Mouse (Mus musculus) retina, adult 2 months (tissue): ENCODE data around the gene Cdc20.

Experiments
- DNase-seq: peaks from one replicate; pipeline ENCODE4 v3.0.0-alpha.2; 2012; ENCODE audit warnings: low read depth, low spot score

The Cdc20 gene

DNA sequence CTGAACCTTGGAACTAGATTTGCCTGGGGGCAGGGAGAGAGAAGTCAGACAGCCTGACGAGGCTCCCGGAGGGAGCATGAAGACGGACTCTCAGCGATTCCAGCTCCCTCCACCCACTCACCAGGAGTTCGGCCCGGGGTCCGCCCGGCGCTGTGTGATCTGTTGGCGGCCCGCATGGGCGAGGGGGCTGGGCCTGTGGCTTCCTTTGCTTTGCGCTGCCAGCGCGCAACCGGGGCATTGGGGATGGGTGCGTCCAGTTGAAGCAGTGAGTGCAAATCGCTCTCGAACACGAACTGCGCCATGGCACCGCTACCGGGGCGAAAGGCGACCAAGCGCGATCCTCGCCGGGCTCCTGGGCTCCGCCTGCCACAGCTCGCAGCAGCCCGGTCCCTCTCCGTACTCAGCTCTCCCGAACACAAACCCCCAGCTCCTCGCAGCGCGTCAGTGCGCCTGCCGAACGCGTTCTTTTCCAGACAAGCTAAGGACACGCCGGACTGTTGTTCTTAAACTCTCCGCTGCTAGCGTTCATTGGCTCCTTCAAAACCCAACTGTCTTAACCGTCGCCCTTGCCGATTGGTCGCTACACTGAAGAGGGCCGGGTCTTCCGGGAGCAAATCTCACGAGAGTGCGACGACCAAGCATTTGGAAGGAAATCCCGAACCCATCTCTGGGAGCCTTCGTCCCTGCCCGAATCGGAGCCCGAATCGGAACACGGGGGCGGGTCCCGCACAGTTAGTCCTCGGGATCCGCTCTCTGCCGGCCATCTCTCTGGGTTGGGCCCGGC lies at the start of gene Cdc20:
Gene Cdc20 (minus strand): TSS at position 533 of the 784 bp plus-strand sequence.
- peak; percentile 59 for DNase-seq

DNA sequence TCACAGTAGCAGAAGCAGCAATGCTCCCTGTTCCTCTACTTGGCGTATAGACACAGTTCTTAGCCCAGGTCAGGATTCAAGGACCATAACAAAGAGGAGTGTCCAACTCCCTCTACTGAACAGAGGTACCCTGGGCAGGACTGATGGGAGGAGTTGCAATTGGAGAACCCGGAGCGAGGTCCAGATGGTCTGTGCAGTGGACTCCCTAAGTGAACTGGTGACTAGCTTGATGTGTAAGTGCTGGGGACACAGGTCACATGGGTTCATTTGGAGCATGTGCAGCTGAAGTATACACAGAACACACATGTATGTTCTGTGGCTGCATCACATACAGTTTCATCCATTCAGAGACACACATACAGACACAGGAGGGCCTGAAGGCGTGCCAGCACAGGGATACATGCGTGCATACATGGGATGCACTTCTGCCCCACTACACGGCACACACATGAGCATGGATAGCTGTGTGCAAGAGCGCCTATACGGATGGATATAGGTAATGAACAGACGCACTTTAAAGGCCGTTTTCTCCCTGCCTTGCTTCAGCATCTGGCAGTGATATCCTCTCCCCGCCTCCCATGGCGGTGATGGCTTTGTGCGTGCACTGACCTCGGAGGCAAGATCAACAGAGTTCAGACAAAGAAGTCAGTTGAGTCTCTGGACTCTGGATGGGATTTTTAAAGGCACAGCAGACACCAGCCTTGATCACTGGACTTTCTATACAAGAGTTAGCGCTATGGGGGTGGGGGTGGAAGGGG lies 39.8 kb upstream of the Cdc20 start:
- no peak for DNase-seq

DNA sequence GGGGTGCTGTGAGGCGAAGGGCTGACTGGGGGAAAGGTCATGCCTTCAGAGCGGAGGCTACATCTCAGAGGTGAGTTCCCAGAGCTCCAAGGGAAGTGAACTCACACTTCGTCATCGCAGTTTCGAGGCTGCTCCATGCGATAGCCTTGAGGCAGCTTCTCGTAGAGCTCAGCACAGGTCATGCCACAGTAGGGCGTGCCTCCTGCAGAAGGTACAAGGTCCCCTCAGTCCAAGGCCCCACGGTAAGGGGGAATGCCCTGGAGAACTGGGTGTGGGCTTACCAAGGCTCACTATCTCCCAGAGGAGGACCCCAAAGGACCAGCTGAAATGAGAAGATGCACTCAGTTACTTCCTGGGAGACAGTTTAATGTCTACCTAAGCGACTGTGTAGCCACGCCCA lies 35.5 kb upstream of the Cdc20 start:
- no peak for DNase-seq

DNA sequence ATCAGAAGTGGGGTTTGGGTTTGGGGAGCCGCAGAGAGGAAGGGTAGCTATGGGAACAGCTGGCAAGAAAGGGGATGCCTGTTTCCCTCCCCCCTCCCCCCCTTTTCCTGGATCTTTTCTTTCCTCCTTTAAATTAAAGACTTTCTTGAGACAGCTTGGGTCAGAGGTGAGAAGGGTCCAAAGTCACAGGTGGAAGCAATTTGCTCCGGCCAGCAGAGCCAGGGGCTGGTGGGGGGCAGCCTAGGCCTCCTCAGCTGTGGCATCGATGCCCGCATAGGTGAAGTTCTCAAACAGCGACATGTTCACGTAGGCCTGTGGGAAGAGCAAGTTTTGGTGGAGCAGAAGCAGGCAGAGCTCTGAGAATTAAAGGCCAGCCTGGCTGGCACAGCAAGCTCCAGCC lies 34.1 kb upstream of the Cdc20 start:
- DNase-seq: no peak

DNA sequence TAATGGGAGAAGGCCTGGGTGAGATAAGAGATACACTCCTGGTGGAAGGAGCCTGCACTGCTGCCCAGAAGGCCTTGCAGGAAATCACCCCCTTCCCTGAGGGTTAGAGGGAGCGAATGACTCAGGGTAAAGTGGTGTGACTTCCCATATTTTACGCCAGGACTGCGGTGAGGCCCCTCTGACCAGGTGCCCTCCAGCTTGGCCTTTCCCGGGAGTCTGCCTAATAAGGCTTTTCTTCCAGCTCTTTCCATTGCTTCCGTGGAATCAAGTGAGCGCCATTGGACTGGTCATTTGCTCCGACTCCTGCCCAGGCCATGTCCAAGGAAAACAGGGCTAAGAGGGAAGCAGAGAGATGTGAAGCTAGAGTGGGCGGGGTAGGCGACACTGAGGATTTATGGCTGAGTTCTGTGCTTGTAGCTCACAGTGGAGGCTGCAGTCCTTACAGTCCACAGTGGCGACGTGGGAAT lies 28.6 kb upstream of the Cdc20 start:
- DNase-seq: no peak

DNA sequence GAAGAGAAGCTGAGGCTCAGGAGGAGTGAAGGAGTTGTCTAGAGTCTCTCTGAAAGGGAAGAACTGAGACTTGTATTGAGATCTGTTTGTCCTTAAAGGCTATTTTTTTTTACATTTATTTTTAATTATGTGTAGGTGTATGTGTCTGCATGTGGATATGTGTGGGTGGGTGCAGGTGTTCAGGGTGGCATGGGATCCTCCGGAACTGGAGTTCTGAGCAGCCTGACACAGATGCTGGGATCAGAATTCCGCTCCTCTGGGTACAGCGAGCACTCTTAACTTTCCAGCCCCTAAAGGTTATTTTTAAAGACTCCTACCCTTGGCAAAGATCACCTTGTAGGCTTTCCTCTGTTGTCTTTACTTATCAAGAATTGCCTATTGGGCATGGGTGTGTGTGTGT lies 27.8 kb upstream of the Cdc20 start:
- no peak for DNase-seq

DNA sequence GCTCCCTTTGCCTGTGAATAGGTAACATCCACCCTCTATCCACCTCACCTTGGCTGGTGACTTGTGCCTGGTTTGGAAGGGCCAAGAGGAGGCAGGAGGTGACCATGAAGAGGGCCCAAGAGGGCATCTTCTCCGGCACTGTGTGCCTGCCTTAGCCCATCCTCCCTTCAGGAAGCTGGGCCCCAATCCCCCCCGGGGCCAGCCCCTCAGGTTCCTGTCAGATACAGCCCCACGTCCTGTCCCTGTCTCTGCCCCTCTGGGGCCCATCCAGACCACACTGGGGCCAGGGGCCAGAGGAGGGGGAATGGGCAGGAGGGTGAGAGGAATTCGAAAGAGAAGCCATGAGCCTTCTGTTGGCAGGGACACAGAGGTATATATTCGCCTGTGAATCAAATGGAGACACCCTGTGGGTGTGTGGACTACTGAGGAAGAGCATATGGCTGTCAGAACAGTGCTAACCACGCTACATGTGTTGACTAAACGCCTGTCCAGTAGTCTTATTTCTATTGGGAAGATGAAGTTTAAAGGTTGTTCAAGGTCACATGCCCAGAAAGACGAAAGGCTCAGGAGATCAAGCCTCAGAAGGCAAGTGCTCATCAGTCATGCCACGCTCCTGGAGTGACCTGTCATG lies 20.3 kb upstream of the Cdc20 start, which contains the start of gene Mpl:
Gene Mpl (minus strand): TSS at position 169 of the 631 bp plus-strand sequence.
- no peak for DNase-seq

DNA sequence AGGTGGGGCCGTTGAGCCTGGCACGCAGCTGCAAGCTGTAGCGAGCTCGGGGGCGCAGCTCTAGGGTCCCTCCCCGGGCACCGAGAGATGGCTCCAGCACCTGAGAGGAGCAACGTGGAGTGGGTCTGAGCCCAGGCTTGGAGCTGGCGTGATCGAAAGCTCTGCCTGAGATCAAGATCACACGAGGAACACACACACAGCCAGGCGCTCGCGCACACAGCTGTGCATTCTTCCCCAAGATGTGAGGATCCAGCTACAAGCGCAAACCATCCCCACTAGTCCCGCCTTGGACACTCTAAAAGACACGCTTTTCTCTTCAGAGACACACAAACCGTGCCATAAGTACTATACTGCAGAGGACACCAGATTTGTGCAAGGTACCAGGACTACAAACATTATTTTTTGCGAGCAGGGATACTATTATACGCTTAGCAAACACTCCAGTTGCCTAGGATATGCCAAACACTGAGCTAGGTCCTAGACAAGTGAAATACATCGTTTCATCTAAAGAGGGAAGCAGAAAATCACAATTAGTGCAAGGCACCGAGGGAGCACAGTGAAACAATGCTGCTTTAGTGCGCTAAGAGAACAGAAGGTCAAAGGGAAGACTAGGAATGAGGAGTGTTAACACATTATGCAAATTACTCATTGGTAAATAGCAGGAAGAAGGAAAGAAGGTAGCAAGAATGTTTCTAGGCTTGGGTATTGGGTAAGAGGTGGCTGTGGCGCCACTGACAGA lies 9.4 kb upstream of the Cdc20 start:
- no peak for DNase-seq

DNA sequence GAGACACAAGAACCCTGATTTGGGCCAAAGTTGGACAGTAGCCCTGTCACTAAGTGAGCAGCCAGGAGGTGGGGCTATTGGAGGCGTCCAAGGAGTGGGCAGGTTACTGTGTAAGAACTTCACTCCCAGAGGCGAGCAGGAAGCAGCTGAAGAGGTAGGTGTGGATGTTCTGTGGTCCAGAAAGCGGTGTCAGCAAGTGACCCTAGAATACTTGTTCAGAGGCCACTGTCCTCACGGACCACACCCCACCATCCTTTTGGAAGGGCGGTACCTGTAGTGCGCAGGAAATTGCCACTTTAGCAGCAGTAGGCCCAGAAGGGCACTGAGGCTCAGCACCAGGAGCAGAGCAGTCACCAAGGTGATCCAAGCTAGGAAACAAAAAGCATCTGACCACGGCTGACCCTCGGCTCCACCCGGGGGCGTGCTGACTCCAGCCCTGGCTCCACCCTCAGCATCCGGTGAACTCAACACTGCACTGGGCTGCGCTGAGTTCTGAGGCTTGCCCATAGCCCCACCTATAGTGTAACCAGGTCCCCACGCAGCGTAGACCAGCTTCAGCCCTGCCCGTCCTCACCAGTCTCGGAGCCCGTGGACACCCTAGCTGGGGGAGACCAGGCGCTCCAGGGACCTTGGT lies 8.7 kb upstream of the Cdc20 start:
- no peak for DNase-seq

DNA sequence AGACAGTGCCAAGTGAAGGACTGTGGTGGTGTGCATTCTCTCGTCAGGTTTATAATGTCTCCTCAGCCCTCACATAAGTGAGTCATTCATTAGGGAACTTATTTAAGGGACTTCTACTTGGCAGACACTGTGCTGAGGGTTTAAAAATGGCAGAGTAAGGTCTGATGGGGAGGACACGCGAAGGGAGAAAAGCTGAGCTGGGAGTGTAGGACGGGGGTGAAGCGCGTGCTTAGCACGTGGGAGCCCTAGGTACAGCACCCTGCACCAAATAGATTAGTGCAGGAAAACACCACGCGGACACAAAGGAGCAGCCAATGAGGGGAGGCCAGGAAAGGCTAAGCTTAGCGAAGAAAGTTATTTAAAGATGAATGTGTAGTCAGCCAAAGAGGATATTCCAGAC lies 7.9 kb upstream of the Cdc20 start:
- DNase-seq: no peak

DNA sequence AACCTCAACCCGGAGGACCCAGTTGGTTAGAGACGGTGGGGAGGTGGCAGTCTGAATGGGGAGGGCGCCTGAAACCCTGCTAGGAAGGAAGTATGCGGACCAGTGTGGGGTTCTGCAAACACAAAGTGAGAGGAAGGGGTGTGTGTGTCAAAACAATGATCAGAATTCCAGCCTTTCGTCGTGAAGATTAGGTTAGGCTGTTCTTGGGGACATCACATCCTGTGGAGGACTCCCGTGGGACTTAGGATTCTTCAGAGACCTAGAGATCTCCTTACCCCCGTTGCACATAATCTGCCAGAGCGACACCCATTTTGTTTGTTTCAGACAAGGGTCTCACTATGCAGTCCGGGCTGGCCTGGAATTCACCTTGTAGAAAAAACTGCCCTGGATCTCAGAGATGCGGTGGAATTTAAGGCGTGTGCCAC lies 689 bp upstream of the Cdc20 start:
- no peak for DNase-seq

DNA sequence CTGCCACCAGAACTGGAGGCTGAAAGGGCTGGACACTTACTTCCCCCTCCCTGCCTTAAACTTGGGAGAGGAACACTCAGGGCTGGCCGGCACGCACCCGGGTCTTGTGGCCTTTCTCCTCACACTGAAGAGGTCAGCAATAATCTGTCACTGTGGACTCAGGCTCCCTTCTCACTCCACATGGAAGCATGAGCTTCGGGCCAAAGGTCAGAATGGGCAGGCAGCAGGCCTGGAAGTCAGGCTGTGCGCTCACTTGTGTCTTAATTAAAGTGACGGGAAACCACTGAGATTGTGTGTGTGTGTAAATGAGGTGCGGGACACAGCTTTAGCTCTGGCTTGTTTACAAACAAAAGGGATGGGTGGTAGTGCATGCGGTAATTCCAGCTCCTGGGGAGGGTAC lies 4.8 kb downstream of the Cdc20 start:
- DNase-seq: no peak

DNA sequence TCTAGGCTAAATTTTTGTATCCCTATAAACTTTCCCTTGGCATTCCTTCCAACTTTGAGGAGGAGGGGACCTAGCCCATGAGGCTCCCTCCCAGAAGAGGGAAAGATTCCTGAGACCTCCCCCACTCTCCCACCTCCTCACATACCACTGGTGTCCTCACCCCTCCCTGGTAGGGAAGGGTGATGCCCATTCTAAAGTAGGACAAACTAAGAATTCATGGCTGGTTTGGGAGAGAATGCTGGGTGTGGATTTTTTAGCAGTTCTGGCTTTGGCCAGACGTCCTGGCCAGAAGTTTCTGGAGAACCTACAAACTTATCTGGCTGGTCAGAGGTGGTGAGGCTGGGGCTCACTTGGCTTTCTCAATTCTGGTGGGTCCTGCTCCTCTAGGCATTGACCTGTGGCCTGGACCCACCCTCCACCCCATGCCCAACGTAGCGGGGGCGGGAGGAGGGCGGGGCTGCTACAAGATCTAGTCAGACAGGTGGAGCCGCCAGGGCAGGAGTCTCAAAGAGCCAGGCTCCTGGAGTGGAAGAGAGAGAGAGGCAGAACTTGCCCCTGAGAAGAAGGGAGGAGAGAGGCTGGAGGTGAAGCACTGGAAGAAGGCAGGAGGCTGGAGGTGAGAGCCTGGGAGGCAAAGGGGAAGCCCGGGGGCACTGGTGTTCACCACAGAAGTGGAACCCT lies 7.8 kb downstream of the Cdc20 start:
- DNase-seq: no peak

DNA sequence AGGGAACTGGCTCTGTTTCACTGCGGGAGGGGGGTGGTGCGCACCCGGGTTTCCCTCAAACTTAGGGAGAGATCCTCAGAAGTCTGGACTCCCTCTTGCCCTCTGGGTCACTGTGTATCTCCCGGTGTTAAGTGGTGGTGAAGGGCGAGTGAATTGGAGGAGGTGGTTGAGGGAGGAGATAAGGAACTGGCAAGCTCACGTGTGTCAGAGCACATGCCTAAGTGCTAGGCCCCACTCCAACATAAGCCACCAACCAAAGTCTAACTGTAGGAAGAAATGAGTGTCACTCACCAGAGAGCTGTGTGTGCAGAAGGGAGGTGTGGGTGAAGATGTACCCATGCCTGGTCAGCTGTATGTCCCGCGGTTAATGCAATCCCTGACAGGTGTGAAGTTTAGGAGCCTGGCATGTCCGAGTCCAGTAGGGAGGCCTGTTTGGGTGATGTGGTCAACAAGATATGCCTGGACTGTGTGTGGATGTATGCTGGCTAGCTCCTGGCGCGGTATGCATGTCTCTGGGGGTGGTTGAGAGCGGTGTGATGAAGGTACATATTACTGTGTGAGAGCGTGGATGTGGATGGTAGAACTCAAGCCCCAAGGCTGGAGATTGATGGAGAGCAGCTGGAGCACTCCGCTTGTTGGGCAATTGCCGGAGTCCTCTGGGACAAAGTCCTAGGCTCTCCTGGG lies 8.5 kb downstream of the Cdc20 start:
- DNase-seq: no peak

DNA sequence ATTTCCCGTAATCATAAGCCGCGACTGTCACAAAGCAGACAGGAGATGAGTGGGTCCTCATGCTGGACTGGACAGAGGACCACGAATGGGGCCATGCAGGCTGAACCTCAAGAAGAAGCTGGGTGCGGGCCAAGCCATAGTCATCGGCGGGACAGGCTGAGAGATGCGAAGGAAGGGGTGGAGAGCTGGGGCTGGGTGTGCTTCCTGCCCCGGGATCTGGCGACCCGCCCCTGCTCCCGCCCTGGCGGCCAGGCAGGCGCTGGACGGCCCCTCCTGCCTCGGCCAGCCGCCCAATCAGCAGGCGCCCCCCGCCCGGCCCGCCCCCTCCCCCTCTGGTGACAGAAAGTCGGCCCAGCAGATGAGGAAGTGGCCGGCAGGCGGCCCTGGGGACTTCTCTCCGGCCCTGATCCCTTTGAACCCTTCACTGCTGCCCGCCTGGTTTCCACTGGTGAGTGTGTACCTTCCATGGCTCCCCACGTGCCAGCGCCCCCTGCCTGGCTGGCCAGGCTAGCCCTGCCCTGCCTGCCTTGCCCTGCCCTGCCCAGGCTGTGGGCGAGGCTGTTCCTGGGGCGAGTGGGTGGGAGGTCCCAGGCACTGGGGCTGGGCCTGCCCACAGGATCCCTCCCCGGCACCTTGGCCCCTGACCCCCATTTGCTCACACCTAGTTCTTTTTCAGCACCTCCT lies 9.2 kb downstream of the Cdc20 start, which contains the start of gene Elovl1:
Gene Elovl1 (plus strand): TSS at position 326 of the 684 bp plus-strand sequence.
- DNase-seq: no peak

DNA sequence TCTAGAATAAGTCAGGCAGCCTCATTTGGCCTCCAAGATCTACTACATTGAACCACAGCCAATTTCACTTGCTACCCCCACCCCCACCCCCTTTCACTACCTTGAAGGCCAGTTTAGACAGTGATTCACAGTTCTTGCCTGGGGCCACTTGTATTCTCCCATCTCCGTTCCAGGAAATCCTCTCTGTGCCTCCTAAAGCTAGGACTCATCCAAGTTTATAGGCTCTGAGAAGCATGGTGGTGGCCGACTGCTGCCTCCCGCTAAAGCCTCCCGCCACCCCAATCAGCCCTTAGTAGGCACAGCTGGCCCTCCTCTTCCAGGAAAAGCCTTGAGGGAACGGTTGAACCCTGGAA lies 9.8 kb downstream of the Cdc20 start:
- DNase-seq: no peak

DNA sequence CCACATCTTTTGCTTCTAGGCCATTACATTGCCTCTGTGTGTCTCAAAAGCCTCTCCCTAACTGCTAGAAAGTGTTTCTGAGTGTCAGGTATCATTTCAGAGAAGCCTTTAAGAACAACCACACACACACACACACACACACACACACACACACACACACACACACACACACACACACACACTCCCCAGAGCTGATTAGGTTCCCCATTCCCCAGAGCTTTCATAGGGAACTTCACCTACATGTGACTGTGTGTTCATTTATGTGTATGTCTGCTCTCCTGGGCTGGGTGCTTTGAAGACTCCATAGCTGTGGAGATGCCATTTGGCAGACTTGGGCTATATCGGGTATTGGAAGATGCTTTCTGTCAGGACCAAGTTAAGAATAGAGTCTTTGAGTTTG lies 11.8 kb downstream of the Cdc20 start:
- DNase-seq: no peak

DNA sequence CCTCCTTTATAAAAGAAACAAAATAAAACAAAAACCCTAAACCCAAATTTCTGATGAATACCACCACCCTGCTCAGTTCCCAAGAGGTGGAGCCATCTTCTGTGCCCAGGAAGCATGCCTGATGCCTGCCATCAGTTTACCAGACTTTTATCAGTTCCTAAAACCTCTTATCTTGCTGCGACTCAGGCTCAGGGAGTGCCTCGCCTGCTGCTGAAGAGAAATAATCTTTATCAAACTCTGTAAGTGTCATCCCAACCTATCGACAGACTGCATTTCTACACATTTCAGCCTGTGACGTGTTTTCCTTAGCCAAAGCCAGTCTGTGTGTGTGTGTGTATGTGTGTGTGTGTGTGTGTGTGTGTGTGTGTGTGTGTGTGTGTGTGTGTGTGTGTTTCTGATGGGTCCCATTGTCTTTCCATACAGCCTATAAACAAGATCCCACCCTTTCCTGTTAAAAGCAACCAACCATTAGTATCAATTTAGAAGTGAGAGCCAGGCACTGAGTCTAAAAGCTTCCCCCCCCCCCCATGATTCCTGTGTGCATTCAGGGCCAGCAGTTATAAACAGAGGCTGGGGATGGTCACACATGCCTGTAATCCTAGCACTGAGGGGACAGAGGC lies 12.5 kb downstream of the Cdc20 start:
- DNase-seq: no peak

DNA sequence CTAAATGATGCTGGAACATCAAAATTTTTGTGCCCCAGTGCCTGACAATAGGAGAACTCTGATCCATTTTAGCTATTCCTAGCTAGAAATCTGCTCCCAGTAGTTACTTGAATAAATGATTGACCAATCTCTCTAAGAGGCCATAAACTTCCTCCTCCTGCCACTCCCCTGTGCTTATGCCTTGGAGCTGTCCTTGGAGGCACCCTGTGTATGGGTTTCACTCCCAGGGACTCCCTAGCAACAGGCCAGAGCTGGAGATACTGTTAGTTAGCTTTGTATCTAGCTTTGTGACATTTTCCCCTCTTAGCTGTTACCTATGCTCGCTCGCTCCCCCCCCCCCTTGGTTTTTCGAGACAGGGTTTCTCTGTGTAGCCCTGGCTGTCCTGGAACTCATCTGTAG lies 15.8 kb downstream of the Cdc20 start:
- DNase-seq: no peak
